Mouse (Mus musculus): ENCODE results near the gene Slc25a39. TPM values are rescaled to one million over a fixed set of nuclear protein-coding genes. Genes with fewer than 3 reads are reported as not detected.
"Not testable (repeated sequence)": the region's sequence is repeated elsewhere in the genome, so short reads cannot be mapped to it uniquely, and the experiment has no call there.

Gene Slc25a39
- total RNA-seq, 1 experiment from 2014 or later, result 439 TPM

GRCm38 (mm10) chr11:102394421-102395124 is 13.2 kb downstream of the Slc25a39 start:
- DNase-seq, result no peak

- DNase-seq, result no peak
These were observed 13.9 kb downstream of the Slc25a39 start for GRCm38 (mm10) chr11:102393719-102394420.

GRCm38 (mm10) chr11:102393238-102393634 is 14.5 kb downstream of the Slc25a39 start, which contains the start of gene Rundc3a:
Rundc3a (plus strand) TSS chr11:102393403.
- DNase-seq, result peak; percentile 92

- no peak for DNase-seq
These were observed 15.1 kb downstream of the Slc25a39 start for GRCm38 (mm10) chr11:102392441-102393237.

GRCm38 (mm10) chr11:102389436-102389835 is 18.3 kb downstream of the Slc25a39 start:
- not testable (repeated sequence) for DNase-seq

- DNase-seq, result no peak
These were observed 21.6 kb downstream of the Slc25a39 start for GRCm38 (mm10) chr11:102386121-102386520.

- no peak for DNase-seq
These were observed 22.7 kb downstream of the Slc25a39 start for GRCm38 (mm10) chr11:102385075-102385474.

- no peak for DNase-seq
These were observed 23.3 kb downstream of the Slc25a39 start for GRCm38 (mm10) chr11:102384418-102384817.

GRCm38 (mm10) chr11:102383365-102384136 is 24.2 kb downstream of the Slc25a39 start:
- DNase-seq, result no peak

GRCm38 (mm10) chr11:102382794-102383193 is 25.0 kb downstream of the Slc25a39 start:
- DNase-seq, result no peak

- no peak for DNase-seq
These were observed 26.2 kb downstream of the Slc25a39 start for GRCm38 (mm10) chr11:102381341-102382100.

- DNase-seq, result no peak
These were observed 27.7 kb downstream of the Slc25a39 start for GRCm38 (mm10) chr11:102380091-102380490.

- no peak for DNase-seq
These were observed 30.6 kb downstream of the Slc25a39 start for GRCm38 (mm10) chr11:102377186-102377585.

- no peak for DNase-seq
These were observed 31.4 kb downstream of the Slc25a39 start for GRCm38 (mm10) chr11:102376196-102376835.

GRCm38 (mm10) chr11:102375196-102376173 is 32.3 kb downstream of the Slc25a39 start:
- peak; percentile 76 for DNase-seq

GRCm38 (mm10) chr11:102374108-102374725 is 33.5 kb downstream of the Slc25a39 start:
- no peak for DNase-seq

GRCm38 (mm10) chr11:102373646-102374045 is 34.1 kb downstream of the Slc25a39 start:
- DNase-seq, result no peak

- no peak for DNase-seq
These were observed 34.8 kb downstream of the Slc25a39 start for GRCm38 (mm10) chr11:102372936-102373335.
